Mouse (Mus musculus): ENCODE measurements around the gene Hist2h2ac.

DNA sequence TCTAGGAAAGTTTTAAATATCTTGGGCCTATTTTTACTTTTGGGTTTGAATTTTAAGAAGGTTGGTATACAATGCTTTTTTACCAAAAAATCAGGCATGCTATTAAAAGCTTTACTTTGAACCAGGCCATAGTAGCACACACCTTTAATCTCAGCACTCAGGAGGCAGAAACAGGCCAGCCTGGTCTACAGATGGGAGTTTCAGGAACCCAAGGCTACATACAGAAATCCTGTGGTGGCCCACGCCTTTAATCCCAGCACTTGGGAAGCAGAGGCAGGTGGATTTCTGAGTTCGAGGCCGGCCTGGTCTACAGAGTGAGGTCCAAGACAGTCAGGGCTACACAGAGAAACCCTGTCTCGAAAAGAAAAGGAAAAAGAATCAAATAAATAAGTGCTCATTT, 46.9 kb upstream of the Hist2h2ac start:
- TF ChIP-seq GATA1 (IDR thresholded peaks at IDR 0.05; ENCODE audit: low read length) (no peak), TAL1 (IDR thresholded peaks at IDR 0.05; ENCODE audit: low read length) (no peak)
